In the genomic region with DNA sequence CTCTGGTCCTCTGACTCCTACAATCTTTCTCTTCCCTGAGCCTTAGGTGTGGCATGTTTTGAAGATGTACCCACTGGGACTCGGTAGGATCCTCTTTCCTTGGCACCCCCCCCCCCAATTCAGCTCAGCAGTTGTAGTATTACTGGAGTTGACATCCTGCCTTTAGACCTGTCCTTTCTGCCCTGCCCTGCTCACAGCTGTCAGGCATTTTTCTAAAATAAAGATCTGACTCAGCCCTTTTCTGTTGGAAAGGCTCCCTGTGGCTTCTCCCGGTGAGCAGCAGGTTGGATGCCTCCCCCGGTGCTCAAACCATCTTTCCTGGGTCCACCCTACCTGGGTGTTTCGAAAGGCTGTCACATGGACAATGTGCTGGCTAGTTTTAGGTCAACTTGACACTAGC, we compare ENCODE assay signal across 27 mouse cellular contexts.
A peak's percentile ranks its signal among the peaks of the same experiment; 100 is the strongest.
DNase-seq lines count a peak whose midpoint lies in the region; ATAC-seq and TF ChIP-seq lines count a peak whose summit lies in the region.
"Had no signal": no experiment of that assay in that cellular context is flagged by ENCODE, and none has a peak within 500 bp of the region (broad histone marks: within the 10 kb centered on the region; RNA-seq: fewer than 3 reads in every experiment).

No protein-coding gene starts in this region.

- peak overlapping the region; percentile 77; the same call in 1 of the 2 replicates for H3K27ac ChIP-seq in heart, adult 2 months
- no peak overlapping the region for H3K27ac ChIP-seq in kidney, adult 2 months (ENCODE audit: insufficient read depth, low read depth, low read length)
- no peak overlapping the region for H3K27ac ChIP-seq in kidney, embryonic 16.5 days (ENCODE audit: low read length)
- H3K27ac ChIP-seq in midbrain, embryonic 11.5 days (ENCODE audit: low read depth, low read length) = no peak overlapping the region
- H3K27ac ChIP-seq in midbrain, embryonic 10.5 days (replicated peaks) = no peak overlapping the region
- 0 out of 2 replicates have a peak overlapping the region, but pooled peaks have one; percentile 20 for H3K27ac ChIP-seq in stomach, postnatal 0 days (replicated peaks)
- H3K27ac ChIP-seq: forebrain, embryonic 13.5 days; liver, embryonic 15.5 days; midbrain, embryonic 13.5 days had no signal

- no peak for TF ChIP-seq CTCF in heart, adult 2 months (IDR thresholded peaks at IDR 0.05)
- TF ChIP-seq CTCF in kidney, adult 2 months (conservative IDR thresholded peaks at IDR 0.05; ENCODE audit: insufficient read depth, insufficient read length, low read depth, low read length) = no peak
- TF ChIP-seq CTCF in stomach, postnatal 0 days (IDR thresholded peaks at IDR 0.05; ENCODE audit: low read depth) = no peak

- no peak overlapping the region for H3K9ac ChIP-seq in heart, adult 2 months (ENCODE audit: low read depth, low read length)
- no peak overlapping the region for H3K9ac ChIP-seq in kidney, embryonic 16.5 days (replicated peaks; ENCODE audit: low read length)
- no peak overlapping the region for H3K9ac ChIP-seq in midbrain, embryonic 11.5 days (ENCODE audit: low read length)
- no peak overlapping the region for H3K9ac ChIP-seq in stomach, postnatal 0 days (ENCODE audit: low read length)
- H3K9ac ChIP-seq: forebrain, embryonic 13.5 days; liver, embryonic 15.5 days; lung, embryonic 14.5 days; midbrain, embryonic 13.5 days; stomach, embryonic 15.5 days had no signal

- H3K4me3 ChIP-seq in heart, adult 2 months = no peak overlapping the region
- H3K4me3 ChIP-seq in kidney, adult 2 months (ENCODE audit: insufficient read depth, low read depth, low read length) = no peak overlapping the region
- H3K4me3 ChIP-seq in kidney, embryonic 16.5 days (ENCODE audit: low read length) = no peak overlapping the region
- no peak overlapping the region for H3K4me3 ChIP-seq in midbrain, embryonic 11.5 days (ENCODE audit: low read depth, low read length)
- no peak overlapping the region for H3K4me3 ChIP-seq in midbrain, embryonic 10.5 days
- H3K4me3 ChIP-seq in stomach, postnatal 0 days (ENCODE audit: low read depth, low read length) = no peak overlapping the region
- H3K4me3 ChIP-seq: forebrain, embryonic 13.5 days; liver, embryonic 15.5 days; midbrain, embryonic 13.5 days; stomach, embryonic 15.5 days had no signal

- H3K79me2 ChIP-seq in heart, adult 2 months (replicated peaks; ENCODE audit: control insufficient read depth, insufficient read depth, low read length) = no peaks in the 10 kb centered on the region

- TF ChIP-seq POLR2A in heart, adult 2 months (IDR thresholded peaks at IDR 0.05; ENCODE audit: insufficient read depth, low read depth, low read length) = no peak
- no peak for TF ChIP-seq POLR2A in kidney, adult 2 months (IDR thresholded peaks at IDR 0.05; ENCODE audit: low read depth, low read length)

- no peak for ATAC-seq in kidney, embryonic 16.5 days (ENCODE audit: low FRiP score, low TSS enrichment)
- no peak for ATAC-seq in midbrain, embryonic 11.5 days (ENCODE audit: low FRiP score)
- ATAC-seq in stomach, postnatal 0 days (ENCODE audit: low FRiP score, low TSS enrichment) = no peak
- ATAC-seq: forebrain, embryonic 13.5 days; hindbrain, embryonic 16.5 days; midbrain, embryonic 13.5 days had no signal

- no peaks in the 10 kb centered on the region for H3K9me3 ChIP-seq in kidney, embryonic 16.5 days (ENCODE audit: low read length)
- no peaks in the 10 kb centered on the region; the same call in 1 of the 2 replicates for H3K9me3 ChIP-seq in midbrain, embryonic 11.5 days (ENCODE audit: control insufficient read depth, low read length)
- H3K9me3 ChIP-seq in midbrain, embryonic 10.5 days (replicated peaks) = 0 out of 2 replicates have a peak, but pooled peaks cover 2% of the 10 kb centered on the region
- no peaks in the 10 kb centered on the region for H3K9me3 ChIP-seq in stomach, postnatal 0 days (ENCODE audit: control insufficient read depth, low read length)
- H3K9me3 ChIP-seq: forebrain, embryonic 13.5 days; liver, embryonic 15.5 days; midbrain, embryonic 13.5 days; stomach, embryonic 15.5 days had no signal

- peaks cover 10% of the 10 kb centered on the region for H3K4me1 ChIP-seq in heart, adult 2 months (ENCODE audit: control insufficient read depth, insufficient read depth, low read length)
- H3K4me1 ChIP-seq in kidney, adult 2 months (ENCODE audit: control insufficient read depth, insufficient read depth, low read length) = no peaks in the 10 kb centered on the region
- H3K4me1 ChIP-seq in kidney, embryonic 16.5 days (ENCODE audit: insufficient read depth, low read length) = peaks cover 15% of the 10 kb centered on the region; the same call in 1 of the 2 replicates
- H3K4me1 ChIP-seq in midbrain, embryonic 11.5 days (ENCODE audit: control insufficient read depth, insufficient read depth, low read length) = no peaks in the 10 kb centered on the region; the same call in 1 of the 2 replicates
- H3K4me1 ChIP-seq in midbrain, embryonic 10.5 days = peaks cover 15% of the 10 kb centered on the region
- peaks cover 2% of the 10 kb centered on the region; the same call in 1 of the 2 replicates for H3K4me1 ChIP-seq in stomach, postnatal 0 days (replicated peaks; ENCODE audit: control insufficient read depth, insufficient read depth)
- H3K4me1 ChIP-seq: liver, embryonic 15.5 days; midbrain, embryonic 13.5 days had no signal

- no peak for TF ChIP-seq EP300 in heart, adult 2 months (IDR thresholded peaks at IDR 0.05; ENCODE audit: insufficient read depth, low read depth, low read length)
- no peak for TF ChIP-seq EP300 in stomach, postnatal 0 days (optimal IDR thresholded peaks at IDR 0.05)

- no peak overlapping the region for H3K4me2 ChIP-seq in kidney, embryonic 16.5 days (replicated peaks; ENCODE audit: low read depth, low read length)
- no peak overlapping the region for H3K4me2 ChIP-seq in midbrain, embryonic 11.5 days
- no peak overlapping the region for H3K4me2 ChIP-seq in stomach, postnatal 0 days (replicated peaks; ENCODE audit: low read depth)
- H3K4me2 ChIP-seq: forebrain, embryonic 13.5 days; liver, embryonic 15.5 days; lung, embryonic 14.5 days; midbrain, embryonic 13.5 days; stomach, embryonic 15.5 days had no signal

- DNase-seq in heart, adult 2 months = no peak
- no peak for DNase-seq in heart, adult 8-10 months (ENCODE audit: low spot score)
- peak; percentile 50 for DNase-seq in kidney, adult 2 months
- DNase-seq in midbrain, embryonic 11.5 days (ENCODE audit: low spot score, missing footprints) = peak; percentile 21
- no peak for DNase-seq in midbrain, embryonic 10.5 days (ENCODE audit: low spot score)
- no peak for DNase-seq in stomach, postnatal 0 days (ENCODE audit: low spot score)
- no peak for DNase-seq in testis, postnatal 14 days (ENCODE audit: low spot score)
- DNase-seq: adrenal gland, postnatal 25 days; cerebellum, adult 18-20 months; cerebellum, postnatal 14 days; gastrocnemius, postnatal 25 days; heart, adult 11 months; kidney, adult 18-20 months; kidney, postnatal 10 days; layer of hippocampus, adult 9-11 months; liver; lung, embryonic 14.5 days; retina, postnatal 1 day; right cerebral cortex, postnatal 25 days; thymus, adult 2 months; thymus, postnatal 36 days had no signal

- no peaks in the 10 kb centered on the region for H3K36me3 ChIP-seq in heart, adult 2 months (ENCODE audit: control insufficient read depth, insufficient read depth, low read length)
- H3K36me3 ChIP-seq in kidney, adult 2 months (ENCODE audit: control insufficient read depth, insufficient read depth, low read length) = no peaks in the 10 kb centered on the region
- H3K36me3 ChIP-seq in kidney, embryonic 16.5 days (ENCODE audit: insufficient read depth, low read length) = no peaks in the 10 kb centered on the region
- no peaks in the 10 kb centered on the region for H3K36me3 ChIP-seq in midbrain, embryonic 11.5 days (ENCODE audit: control insufficient read depth, insufficient read depth, low read length)
- no peaks in the 10 kb centered on the region for H3K36me3 ChIP-seq in midbrain, embryonic 10.5 days
- no peaks in the 10 kb centered on the region for H3K36me3 ChIP-seq in stomach, postnatal 0 days (ENCODE audit: control insufficient read depth, insufficient read depth, low read length)
- H3K36me3 ChIP-seq: liver, embryonic 15.5 days; midbrain, embryonic 13.5 days; stomach, embryonic 15.5 days had no signal

- intact Hi-C loops in heart, adult 2 months (cut with DNase I) = loop anchor here (1.0 to 5.0 kb wide), 3 partner anchors 337 to 513 kb away; no protein-coding TSS in a partner anchor

- 79% methylated on average over 4 of the region's 4 CpGs for WGBS in heart, adult 2 months
- WGBS in kidney, adult 2 months = 67% methylated on average over 4 of the region's 4 CpGs
- WGBS in kidney, embryonic 16.5 days = 71% methylated on average over 4 of the region's 4 CpGs
- 69% methylated on average over 4 of the region's 4 CpGs for WGBS in midbrain, embryonic 11.5 days
- WGBS in midbrain, embryonic 10.5 days = 70% methylated on average over 4 of the region's 4 CpGs
- WGBS in stomach, postnatal 0 days = 63% methylated on average over 4 of the region's 4 CpGs

- no peaks in the 10 kb centered on the region for H3K27me3 ChIP-seq in heart, adult 2 months (ENCODE audit: control insufficient read depth, insufficient read depth, low read length)
- H3K27me3 ChIP-seq in kidney, adult 2 months (replicated peaks; ENCODE audit: control insufficient read depth, insufficient read depth, low read length) = no peaks in the 10 kb centered on the region
- no peaks in the 10 kb centered on the region for H3K27me3 ChIP-seq in kidney, embryonic 16.5 days (ENCODE audit: insufficient read depth, low read length)
- H3K27me3 ChIP-seq in midbrain, embryonic 11.5 days (ENCODE audit: control insufficient read depth, insufficient read depth, low read length) = no peaks in the 10 kb centered on the region
- no peaks in the 10 kb centered on the region for H3K27me3 ChIP-seq in midbrain, embryonic 10.5 days (ENCODE audit: low read depth, poor library complexity, severe bottlenecking)
- no peaks in the 10 kb centered on the region for H3K27me3 ChIP-seq in stomach, postnatal 0 days (ENCODE audit: control insufficient read depth, insufficient read depth, low read length)
- H3K27me3 ChIP-seq: forebrain, embryonic 13.5 days; liver, embryonic 15.5 days; midbrain, embryonic 13.5 days; stomach, embryonic 15.5 days had no signal

Comparison
In these comparisons a context has a peak if more than half of its experiments do, and no peak if none do; other contexts are left out.
1. DNase-seq: peak in kidney, adult 2 months (single experiment) and midbrain, embryonic 11.5 days (single experiment); none in heart, adult 2 months (0 of 2), heart, adult 8-10 months (single experiment), midbrain, embryonic 10.5 days (single experiment), stomach, postnatal 0 days (single experiment) and testis, postnatal 14 days (single experiment).
2. H3K27ac ChIP-seq: peak in heart, adult 2 months (single experiment) and stomach, postnatal 0 days (single experiment); none in kidney, adult 2 months (single experiment), kidney, embryonic 16.5 days (single experiment), midbrain, embryonic 11.5 days (single experiment) and midbrain, embryonic 10.5 days (single experiment).